ENCODE assay signal across 22 mouse cellular contexts in genomic region chr4:139395431-139395830, GRCm38 (mm10). TPM values are rescaled to one million over a fixed set of nuclear protein-coding genes. Genes with fewer than 3 reads are reported as not detected.
DNase-seq lines count a peak whose midpoint lies in the region; ATAC-seq lines count a peak whose summit lies in the region.
"Had no signal": no experiment of that assay in that cellular context is flagged by ENCODE, and none has a peak within 500 bp of the region (broad histone marks: within the 10 kb centered on the region; RNA-seq: fewer than 3 reads in every experiment).

No protein-coding gene starts in this region.

- H3K9me3 ChIP-seq in heart, embryonic 13.5 days: no peaks in the 10 kb centered on the region
- no peaks in the 10 kb centered on the region for H3K9me3 ChIP-seq in liver, embryonic 11.5 days (ENCODE audit: control insufficient read depth, low read length)
- no peaks in the 10 kb centered on the region for H3K9me3 ChIP-seq in liver, embryonic 16.5 days (replicated peaks; ENCODE audit: control insufficient read depth, low read length)
- H3K9me3 ChIP-seq: embryonic facial prominence, embryonic 15.5 days; heart, embryonic 10.5 days; hindbrain, embryonic 13.5 days; stomach, embryonic 15.5 days had no signal

- H3K4me3 ChIP-seq in heart, embryonic 13.5 days: no peak overlapping the region
- no peak overlapping the region for H3K4me3 ChIP-seq in liver, embryonic 11.5 days (ENCODE audit: low read depth, low read length)
- H3K4me3 ChIP-seq in liver, embryonic 16.5 days (ENCODE audit: low read depth, low read length): no peak overlapping the region
- H3K4me3 ChIP-seq: embryonic facial prominence, embryonic 15.5 days; heart, embryonic 10.5 days; hindbrain, embryonic 13.5 days; stomach, embryonic 15.5 days had no signal

- H3K9ac ChIP-seq in heart, embryonic 13.5 days: 0 out of 2 replicates have a peak overlapping the region, but pooled peaks have one; percentile 24
- no peak overlapping the region for H3K9ac ChIP-seq in liver, embryonic 11.5 days (ENCODE audit: low read depth, low read length)
- no peak overlapping the region for H3K9ac ChIP-seq in liver, embryonic 16.5 days (ENCODE audit: low read depth, low read length)
- H3K9ac ChIP-seq: embryonic facial prominence, embryonic 15.5 days; forebrain, postnatal 0 days; hindbrain, embryonic 13.5 days; stomach, embryonic 15.5 days had no signal

- intact Hi-C loops in heart, postnatal 36 days (cut with DNase I): no loop called here

- H3K27ac ChIP-seq in heart, embryonic 13.5 days (replicated peaks): no peak overlapping the region
- no peak overlapping the region for H3K27ac ChIP-seq in liver, embryonic 11.5 days (ENCODE audit: low read depth, low read length)
- H3K27ac ChIP-seq in liver, embryonic 16.5 days (ENCODE audit: low read length): no peak overlapping the region
- H3K27ac ChIP-seq: embryonic facial prominence, embryonic 15.5 days; heart, embryonic 10.5 days; hindbrain, embryonic 13.5 days; stomach, embryonic 15.5 days had no signal

- WGBS in heart, embryonic 13.5 days: 22% methylated on average over 2 of the region's 2 CpGs
- 56% methylated on average over 2 of the region's 2 CpGs for WGBS in liver, embryonic 11.5 days
- 40% methylated on average over 2 of the region's 2 CpGs for WGBS in liver, embryonic 16.5 days (ENCODE audit: insufficient replicate concordance)

- no peak overlapping the region for H3K4me2 ChIP-seq in heart, embryonic 13.5 days
- H3K4me2 ChIP-seq in liver, embryonic 11.5 days: no peak overlapping the region
- H3K4me2 ChIP-seq in liver, embryonic 16.5 days (ENCODE audit: low read depth, low read length): no peak overlapping the region
- H3K4me2 ChIP-seq: embryonic facial prominence, embryonic 15.5 days; hindbrain, embryonic 13.5 days; stomach, embryonic 15.5 days had no signal

- no peaks in the 10 kb centered on the region for H3K27me3 ChIP-seq in heart, embryonic 13.5 days (replicated peaks)
- H3K27me3 ChIP-seq in liver, embryonic 11.5 days (replicated peaks; ENCODE audit: control insufficient read depth, insufficient read depth, low read length): no peaks in the 10 kb centered on the region
- no peaks in the 10 kb centered on the region for H3K27me3 ChIP-seq in liver, embryonic 16.5 days (ENCODE audit: control insufficient read depth, insufficient read depth, low read depth, low read length)
- H3K27me3 ChIP-seq: embryonic facial prominence, embryonic 15.5 days; hindbrain, embryonic 13.5 days; stomach, embryonic 15.5 days had no signal

- H3K36me3 ChIP-seq in heart, embryonic 13.5 days: peaks cover 94% of the 10 kb centered on the region
- H3K36me3 ChIP-seq in liver, embryonic 11.5 days (ENCODE audit: control insufficient read depth, insufficient read depth, low read length): peaks cover 77% of the 10 kb centered on the region
- H3K36me3 ChIP-seq in liver, embryonic 16.5 days (ENCODE audit: control insufficient read depth, insufficient read depth): peaks cover 78% of the 10 kb centered on the region

- H3K4me1 ChIP-seq in heart, embryonic 13.5 days: peaks cover 15% of the 10 kb centered on the region
- no peaks in the 10 kb centered on the region for H3K4me1 ChIP-seq in liver, embryonic 11.5 days (replicated peaks; ENCODE audit: control insufficient read depth, insufficient read depth, low read length)
- peaks cover 4% of the 10 kb centered on the region for H3K4me1 ChIP-seq in liver, embryonic 16.5 days (ENCODE audit: control insufficient read depth, low read depth, low read length)
- H3K4me1 ChIP-seq: embryonic facial prominence, embryonic 15.5 days; hindbrain, embryonic 13.5 days; stomach, embryonic 15.5 days had no signal

- DNase-seq in heart, postnatal 36 days: no peak
- no peak for DNase-seq in liver, embryonic 11.5 days (ENCODE audit: low spot score)
- no peak for DNase-seq in liver
- DNase-seq in brain, adult 2 months (ENCODE audit: low read depth, low spot score): peak; percentile 29
- DNase-seq in spleen, postnatal 10 days (ENCODE audit: low spot score in 2 of 2): no peak
- no peak for DNase-seq in kidney, adult 8-10 months
- DNase-seq: adrenal gland, postnatal 14 days; cerebellum, adult 11-12 months; cerebellum, postnatal 14 days; embryo, embryonic 11 days; forebrain, postnatal 0 days; gastrocnemius, postnatal 36 days; right cerebral cortex, postnatal 25 days had no signal

- 0 out of 2 replicates have a peak, but pooled peaks have one; percentile 42 for ATAC-seq in heart, embryonic 13.5 days (ENCODE audit: extremely low read depth, insufficient number of reproducible peaks, low FRiP score, low TSS enrichment)
- ATAC-seq in liver, embryonic 11.5 days (replicated peaks; ENCODE audit: low FRiP score): 0 out of 2 replicates have a peak, but pooled peaks have one; percentile 31
- peak; percentile 59; the same call in 1 of the 2 replicates for ATAC-seq in liver, embryonic 16.5 days (ENCODE audit: low read depth)
- ATAC-seq: activated CD4-positive, CD25-positive, alpha-beta regulatory T cell, adult 4 months; forebrain, postnatal 0 days; inflammation-experienced regulatory T-cells, adult 6 months; midbrain, embryonic 16.5 days had no signal

RNA-seq across cellular contexts. Expression of gene Ubr4, which starts 43.0 kb away (rescaled TPM):
- 53.2 and 53.4 TPM in 2 replicates for polyA plus RNA-seq in heart, embryonic 13.5 days (2015; fragmentation: Nextera tagmentation; extraction: Ambion mirVana)
- 100 to 1,000 TPM; 107 to 109 TPM for total RNA-seq in heart, postnatal 36 days (2021)
- polyA plus RNA-seq in liver, embryonic 11.5 days (2014; fragmentation: Nextera tagmentation; extraction: Ambion mirVana): 79.0 and 86.9 TPM in 2 replicates
- polyA plus RNA-seq in liver, embryonic 16.5 days (2015; fragmentation: Nextera tagmentation; extraction: Ambion mirVana): 35.0 and 42.9 TPM in 2 replicates

RNA-seq across cellular contexts. Expression of gene Emc1, which starts 43.0 kb away (rescaled TPM):
- polyA plus RNA-seq in heart, embryonic 13.5 days (2015; fragmentation: Nextera tagmentation; extraction: Ambion mirVana): 39.6 and 41.0 TPM in 2 replicates
- total RNA-seq in heart, postnatal 36 days (2021): 10 to 100 TPM; 50.2 to 50.6 TPM
- 32.9 and 34.0 TPM in 2 replicates for polyA plus RNA-seq in liver, embryonic 11.5 days (2014; fragmentation: Nextera tagmentation; extraction: Ambion mirVana)
- 12.8 and 13.2 TPM in 2 replicates for polyA plus RNA-seq in liver, embryonic 16.5 days (2015; fragmentation: Nextera tagmentation; extraction: Ambion mirVana)

RNA-seq across cellular contexts. Expression of gene Mrto4, which starts 43.1 kb away (rescaled TPM):
- 77.9 and 91.9 TPM in 2 replicates for polyA plus RNA-seq in heart, embryonic 13.5 days (2015; fragmentation: Nextera tagmentation; extraction: Ambion mirVana)
- total RNA-seq in heart, postnatal 36 days (2021): 10 to 100 TPM; 26.8 to 28.6 TPM
- 241 and 259 TPM in 2 replicates for polyA plus RNA-seq in liver, embryonic 11.5 days (2014; fragmentation: Nextera tagmentation; extraction: Ambion mirVana)
- polyA plus RNA-seq in liver, embryonic 16.5 days (2015; fragmentation: Nextera tagmentation; extraction: Ambion mirVana): 62.5 and 65.7 TPM in 2 replicates
